Mouse (Mus musculus) MEL (cell line): Measurements from ENCODE around the gene Cfl1.

Experiments
- TAL1 ChIP-seq: IDR thresholded peaks from 2 replicates; pipeline ENCODE4 v1.6.1; 2012; ENCODE audit warnings: mild to moderate bottlenecking, inconsistent platforms, low read length, moderate library complexity, mixed read lengths
- ZKSCAN1 ChIP-seq: IDR thresholded peaks from 2 replicates; pipeline ENCODE4 v1.6.1; 2012; ENCODE audit warnings: low read depth, mild to moderate bottlenecking, inconsistent platforms, low read length, improper control_type of control experiment, moderate library complexity

DNA sequence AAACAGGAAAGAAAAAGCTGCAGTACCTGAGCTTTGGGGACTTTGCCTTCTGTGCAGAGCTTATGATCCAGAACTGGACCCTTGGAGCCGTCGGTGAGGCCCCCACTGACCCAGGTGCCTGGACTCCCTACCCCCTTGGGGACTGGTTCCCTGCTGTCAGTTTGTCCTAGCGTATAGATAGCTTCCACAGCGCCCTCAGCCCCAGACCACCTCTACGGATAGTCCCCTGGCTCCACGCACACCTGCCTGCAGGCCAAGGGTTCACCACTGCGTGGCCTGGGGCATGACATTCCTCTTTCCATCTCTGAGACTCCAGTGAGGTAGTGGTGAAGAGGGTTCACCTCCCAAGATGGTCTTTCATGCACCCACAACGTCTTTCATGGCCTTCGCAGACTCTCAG is 27.0 kb upstream of the Cfl1 start:
- no peak for TF ChIP-seq TAL1
- TF ChIP-seq ZKSCAN1, result no peak
